Mouse (Mus musculus) MEL (cell line): ENCODE results near the gene Fam89a. TPM values are rescaled to one million over a fixed set of nuclear protein-coding genes. Genes with fewer than 3 reads are reported as not detected.
A peak's percentile ranks its signal among the peaks of the same experiment; 100 is the strongest.

Experiments used
- DNase-seq: peaks from one replicate; pipeline ENCODE4 v3.0.0; 2011; ENCODE audit warnings: low read depth, low spot score
- H3K27ac ChIP-seq: 2 replicates; pipeline ENCODE4 v1.5.1; 2012; ENCODE audit warnings: low read depth, mild to moderate bottlenecking, control low read depth, low read length, moderate library complexity; ENCODE audit not compliant: control insufficient read depth
- H3K27me3 ChIP-seq, 2 experiments: fragments of 150-350 bp in 1 of 2; sonication (generic) in 1 of 2; 2 replicates each; pipeline ENCODE4 v1.6.1; 2012; ENCODE audit warnings: low read length in 2 of 2, mild to moderate bottlenecking in 2 of 2, improper control_type of control experiment in 1 of 2, moderate library complexity in 1 of 2; ENCODE audit not compliant: insufficient read depth in 2 of 2, control insufficient read depth in 1 of 2
- H3K36me3 ChIP-seq, 2 experiments: 2 replicates each; pipeline ENCODE4 v1.6.1; 2012 to 2014; ENCODE audit warnings: low read length in 2 of 2, improper control_type of control experiment in 1 of 2, inconsistent platforms in 1 of 2, mild to moderate bottlenecking in 1 of 2; ENCODE audit not compliant: insufficient read depth in 2 of 2, control insufficient read depth in 1 of 2
- H3K4me1 ChIP-seq, 2 experiments: fragments of 150-350 bp in 1 of 2; sonication (generic) in 1 of 2; 2 replicates each; pipeline ENCODE4 v1.6.1; 2012; ENCODE audit warnings: low read length in 2 of 2, improper control_type of control experiment in 1 of 2, mild to moderate bottlenecking in 1 of 2; ENCODE audit not compliant: insufficient read depth in 2 of 2, control insufficient read depth in 1 of 2
- H3K4me3 ChIP-seq, 2 experiments: fragments of 150-350 bp in 1 of 2; sonication (generic) in 1 of 2; 2 replicates each; pipeline ENCODE4 v1.5.1; 2012; ENCODE audit warnings: low read depth in 2 of 2, low read length in 2 of 2, mild to moderate bottlenecking in 2 of 2, moderate library complexity in 2 of 2, control low read depth in 1 of 2, improper control_type of control experiment in 1 of 2; ENCODE audit not compliant: control insufficient read depth in 1 of 2, insufficient read depth in 1 of 2
- H3K79me2 ChIP-seq: 2 replicates; pipeline ENCODE4 v1.6.1; 2012; ENCODE audit warnings: mild to moderate bottlenecking, low read length, moderate library complexity; ENCODE audit not compliant: control insufficient read depth, poor library complexity, insufficient read depth
- H3K9ac ChIP-seq: 2 replicates; pipeline ENCODE4 v1.6.1; 2012; ENCODE audit warnings: low read depth, mild to moderate bottlenecking, control low read depth, low read length, moderate library complexity; ENCODE audit not compliant: control insufficient read depth, poor library complexity, severe bottlenecking
- H3K9me3 ChIP-seq: fragments of 150-350 bp; sonication (generic); replicated peaks from 2 replicates; pipeline ENCODE4 v1.6.1; 2012; ENCODE audit warnings: mild to moderate bottlenecking, low read length, improper control_type of control experiment, moderate library complexity; ENCODE audit not compliant: insufficient read depth
- CTCF ChIP-seq, 3 experiments: IDR thresholded peaks in 2 of 3; conservative IDR thresholded peaks in 1 of 3; 2 replicates each; pipeline ENCODE4 v1.5.1; 2011 to 2012; ENCODE audit warnings: low read length in 3 of 3, low read depth in 2 of 3, mild to moderate bottlenecking in 2 of 3, improper control_type of control experiment in 1 of 3, inconsistent platforms in 1 of 3, mixed read lengths in 1 of 3, moderate library complexity in 1 of 3; ENCODE audit not compliant: control insufficient read depth in 1 of 3, insufficient read depth in 1 of 3, poor library complexity in 1 of 3, severe bottlenecking in 1 of 3
- E2F4 ChIP-seq: IDR thresholded peaks from 2 replicates; pipeline ENCODE4 v1.6.1; 2011; ENCODE audit warnings: low read depth, low read length, improper control_type of control experiment, borderline replicate concordance
- ETS1 ChIP-seq: IDR thresholded peaks from 2 replicates; pipeline ENCODE4 v1.6.1; 2012; ENCODE audit warnings: low read depth, mild to moderate bottlenecking, inconsistent platforms, low read length, improper control_type of control experiment, moderate library complexity
- HCFC1 ChIP-seq: IDR thresholded peaks from 2 replicates; pipeline ENCODE4 v1.6.1; 2012; ENCODE audit warnings: low read depth, mild to moderate bottlenecking, inconsistent platforms, low read length, improper control_type of control experiment, moderate library complexity
- JUND ChIP-seq: IDR thresholded peaks from 2 replicates; pipeline ENCODE4 v1.6.1; 2011; ENCODE audit warnings: low read depth, mild to moderate bottlenecking, improper control_type of control experiment, low read length
- MAX ChIP-seq: IDR thresholded peaks from 2 replicates; pipeline ENCODE4 v1.6.1; 2011; ENCODE audit warnings: low read length, improper control_type of control experiment
- POLR2A ChIP-seq, 2 experiments: IDR thresholded peaks; 2 replicates each; pipeline ENCODE4 v1.6.1; 2011 to 2012; ENCODE audit warnings: low read length in 2 of 2, mild to moderate bottlenecking in 2 of 2, control low read depth in 1 of 2, improper control_type of control experiment in 1 of 2, low read depth in 1 of 2, moderate library complexity in 1 of 2; ENCODE audit not compliant: control insufficient read depth in 1 of 2, insufficient read depth in 1 of 2, poor library complexity in 1 of 2
- RAD21 ChIP-seq: IDR thresholded peaks from 2 replicates; pipeline ENCODE4 v1.6.1; 2011; ENCODE audit warnings: mild to moderate bottlenecking, low read depth, low read length, improper control_type of control experiment
- RCOR1 ChIP-seq: IDR thresholded peaks from 2 replicates; pipeline ENCODE4 v1.6.1; 2012; ENCODE audit warnings: low read depth, mild to moderate bottlenecking, inconsistent platforms, low read length, improper control_type of control experiment
- SIN3A ChIP-seq: IDR thresholded peaks from 2 replicates; pipeline ENCODE4 v1.6.1; 2012; ENCODE audit warnings: low read length, improper control_type of control experiment, inconsistent platforms
- SMC3 ChIP-seq: IDR thresholded peaks from 2 replicates; pipeline ENCODE4 v1.6.1; 2011; ENCODE audit warnings: low read depth, low read length, improper control_type of control experiment
- ZC3H11A ChIP-seq: IDR thresholded peaks from 2 replicates; pipeline ENCODE4 v1.6.1; 2012; ENCODE audit warnings: low read depth, mild to moderate bottlenecking, inconsistent platforms, low read length, improper control_type of control experiment
- polyA plus RNA-seq, 2 experiments: library from polyadenylated mRNA; stranded (reverse) in 1 of 2; unstranded in 1 of 2; fragments of >175 nt in 1 of 2; fragments of >200 nt in 1 of 2; gene quantifications; 2 replicates each; pipeline versions ENCODE4 v1.2.1 to v1.2.4; 2012; ENCODE audit warnings: low replicate concordance in 2 of 2, low read depth in 1 of 2; ENCODE audit not compliant: insufficient read length in 2 of 2, insufficient read depth in 1 of 2, missing spikeins in 1 of 2
- total RNA-seq: library from RNA; depleted of rRNA; stranded (reverse); fragments of 300-350 nt; gene quantifications from 2 replicates; pipeline ENCODE4 v1.2.3, GENCODE M21; 2012

The Fam89a gene
- total and polyA plus RNA-seq, 3 experiments = 0.31 to 1.8 TPM; not detected in 1

GRCm38 (mm10) chr8:124775695-124776094 lies 24.1 kb upstream of the Fam89a start:
- peak; percentile 64 for TF ChIP-seq SMC3
- TF ChIP-seq RAD21 = peak; percentile 38
- TF ChIP-seq JUND = no peak
- TF ChIP-seq CTCF (IDR thresholded peaks at IDR 0.05 in 2 of 3, conservative IDR thresholded peaks at IDR 0.05 in 1 of 3; ENCODE audit: control insufficient read depth in 1 of 3, insufficient read depth in 1 of 3, low read depth in 2 of 3, low read length in 3 of 3, poor library complexity in 1 of 3, severe bottlenecking in 1 of 3) = peak; percentile 76 to 90 (median 77)
- H3K9ac ChIP-seq = no peak overlapping the region
- H3K27me3 ChIP-seq = peaks cover 0 to 4% of the 10 kb centered on the region in 2 experiments; a peak in 2 of 4 replicates

GRCm38 (mm10) chr8:124772389-124772788 lies 20.8 kb upstream of the Fam89a start:
- no peak for TF ChIP-seq HCFC1
- H3K4me3 ChIP-seq = no peak overlapping the region
- no peak overlapping the region for H3K9ac ChIP-seq
- H3K36me3 ChIP-seq = no peaks in the 10 kb centered on the region
- no peaks in the 10 kb centered on the region for H3K4me1 ChIP-seq
- peaks cover 0 to 4% of the 10 kb centered on the region in 2 experiments; a peak in 2 of 4 replicates for H3K27me3 ChIP-seq
- no peak overlapping the region for H3K27ac ChIP-seq
- H3K79me2 ChIP-seq = no peaks in the 10 kb centered on the region
- DNase-seq = no peak
- H3K9me3 ChIP-seq = no peaks in the 10 kb centered on the region

More at GRCm38 (mm10) chr8:124775695-124776094, 24.1 kb upstream of the Fam89a start:
- Histone ChIP-seq H3K4me1 (no peaks in the 10 kb centered on the region), H3K79me2 (no peaks in the 10 kb centered on the region), H3K4me3 (no peak overlapping the region), H3K9me3 (no peaks in the 10 kb centered on the region), H3K27ac (no peak overlapping the region), H3K36me3 (no peaks in the 10 kb centered on the region)
- DNase-seq = peak; percentile 67

- Histone ChIP-seq H3K9me3 (no peaks in the 10 kb centered on the region), H3K9ac (no peak overlapping the region), H3K4me3 (no peak overlapping the region), H3K4me1 (no peaks in the 10 kb centered on the region), H3K36me3 (no peaks in the 10 kb centered on the region), H3K27ac (no peak overlapping the region), H3K27me3 (peaks cover 0 to 5% of the 10 kb centered on the region in 2 experiments; a peak in 2 of 4 replicates), H3K79me2 (no peaks in the 10 kb centered on the region)
- TF ChIP-seq SIN3A (no peak), POLR2A (IDR thresholded peaks at IDR 0.05; ENCODE audit: control insufficient read depth in 1 of 2, insufficient read depth in 1 of 2, low read depth in 1 of 2, low read length in 2 of 2, poor library complexity in 1 of 2) (no peak)
- no peak for DNase-seq
Observed at GRCm38 (mm10) chr8:124763061-124763460, 11.4 kb upstream of the Fam89a start.

- H3K4me3 ChIP-seq = no peak overlapping the region
- H3K27ac ChIP-seq = no peak overlapping the region
- peaks cover 0 to 2% of the 10 kb centered on the region in 2 experiments; a peak in 3 of 4 replicates for H3K4me1 ChIP-seq
- peaks cover 0 to 5% of the 10 kb centered on the region in 2 experiments; a peak in 2 of 4 replicates for H3K27me3 ChIP-seq
- H3K79me2 ChIP-seq = no peaks in the 10 kb centered on the region
- no peaks in the 10 kb centered on the region for H3K9me3 ChIP-seq
- H3K9ac ChIP-seq = no peak overlapping the region
- H3K36me3 ChIP-seq = no peaks in the 10 kb centered on the region; a peak in 1 of 4 replicates
- peak; percentile 64 for DNase-seq
- TF ChIP-seq ETS1 (no peak), E2F4 (no peak), SMC3 (peak; percentile 73), RAD21 (peak; percentile 56), ZC3H11A (peak; percentile 19; the same call in 1 of the 2 replicates), CTCF (IDR thresholded peaks at IDR 0.05 in 2 of 3, conservative IDR thresholded peaks at IDR 0.05 in 1 of 3; ENCODE audit: control insufficient read depth in 1 of 3, insufficient read depth in 1 of 3, low read depth in 2 of 3, low read length in 3 of 3, poor library complexity in 1 of 3, severe bottlenecking in 1 of 3) (peak; percentile 70 to 78 (median 76)), MAX (no peak), RCOR1 (no peak)
Observed at GRCm38 (mm10) chr8:124758544-124758943, 6.9 kb upstream of the Fam89a start.
